Mouse (Mus musculus) C2C12 (cell line): ENCODE results near the gene Auts2.

Source experiments
- CEBPB ChIP-seq: IDR thresholded peaks from one replicate; pipeline ENCODE4 v1.6.1; 2011; ENCODE audit warnings: low read depth, mild to moderate bottlenecking, control low read depth, moderate library complexity
- CTCF ChIP-seq: IDR thresholded peaks from one replicate; pipeline ENCODE4 v1.5.1; 2011; ENCODE audit not compliant: control insufficient read depth, insufficient read depth, insufficient read length
- MYOG ChIP-seq: IDR thresholded peaks from one replicate; pipeline ENCODE4 v1.6.1; 2011; ENCODE audit not compliant: control insufficient read depth, insufficient read length; ENCODE audit errors: extremely low read depth

GRCm38 (mm10) chr5:132011795-132012194, 531.3 kb downstream of the Auts2 start:
- TF ChIP-seq CTCF (no peak), CEBPB (no peak), MYOG (no peak)
